Mouse (Mus musculus) cerebellum, adult 9-11 months (tissue): Measurements from ENCODE around the gene 4930438A08Rik.
A peak's percentile ranks its signal among the peaks of the same experiment; 100 is the strongest.

Source experiments
- DNase-seq: peaks from one replicate; pipeline ENCODE4 v3.0.0; 2022

Gene 4930438A08Rik

DNA sequence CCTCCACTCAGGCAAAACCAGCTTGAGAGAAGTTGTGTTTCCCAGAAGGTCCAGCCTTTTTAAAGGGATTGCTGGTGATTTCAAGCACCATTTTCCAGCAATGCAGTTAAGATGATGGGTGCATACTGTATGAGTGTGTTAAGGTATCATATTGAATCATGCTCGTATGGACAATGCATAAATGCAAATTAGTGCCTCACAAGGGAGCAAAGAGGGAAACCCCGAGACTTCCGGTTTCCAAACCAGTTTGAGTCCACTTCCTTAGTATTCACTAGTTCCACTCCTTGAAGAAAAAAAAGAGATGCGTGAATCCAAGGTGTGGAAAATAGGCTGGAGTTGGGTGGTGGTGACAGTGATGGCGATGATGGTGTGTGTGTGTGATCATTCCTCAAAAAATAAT is 7.9 kb downstream of the 4930438A08Rik start:
- no peak for DNase-seq

DNA sequence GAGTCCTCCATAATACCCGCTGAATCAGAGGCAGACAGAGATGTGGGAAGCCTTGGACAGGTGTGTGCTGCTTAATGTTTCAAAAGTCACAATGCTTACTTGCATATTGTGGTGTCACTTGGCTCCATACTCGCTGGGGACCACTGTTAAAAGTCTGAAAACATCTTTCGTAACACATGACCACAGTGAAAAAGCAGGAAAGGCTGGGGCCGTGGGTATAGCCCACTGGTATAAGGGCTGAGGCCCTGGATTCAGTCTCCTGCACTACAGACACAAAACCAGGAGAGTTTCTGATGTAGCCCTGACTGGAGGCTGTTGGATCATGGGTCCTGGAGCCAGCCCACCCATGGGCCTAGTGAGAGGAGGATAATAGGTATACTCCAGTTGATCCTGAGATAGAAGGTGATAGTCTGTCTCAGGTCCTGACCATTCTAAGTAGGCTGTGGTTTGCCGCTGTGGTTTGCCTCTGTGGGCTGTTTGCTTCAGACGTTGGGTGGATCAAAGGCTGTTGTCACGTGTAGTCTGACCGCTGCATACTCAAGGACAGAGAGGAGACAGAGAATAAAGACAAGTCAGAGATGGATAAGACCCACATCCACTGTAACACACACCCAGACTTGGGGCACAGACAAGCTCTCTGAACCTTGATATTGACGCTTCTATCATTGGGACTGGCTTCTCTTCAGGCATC is 15.5 kb downstream of the 4930438A08Rik start:
- DNase-seq: no peak

DNA sequence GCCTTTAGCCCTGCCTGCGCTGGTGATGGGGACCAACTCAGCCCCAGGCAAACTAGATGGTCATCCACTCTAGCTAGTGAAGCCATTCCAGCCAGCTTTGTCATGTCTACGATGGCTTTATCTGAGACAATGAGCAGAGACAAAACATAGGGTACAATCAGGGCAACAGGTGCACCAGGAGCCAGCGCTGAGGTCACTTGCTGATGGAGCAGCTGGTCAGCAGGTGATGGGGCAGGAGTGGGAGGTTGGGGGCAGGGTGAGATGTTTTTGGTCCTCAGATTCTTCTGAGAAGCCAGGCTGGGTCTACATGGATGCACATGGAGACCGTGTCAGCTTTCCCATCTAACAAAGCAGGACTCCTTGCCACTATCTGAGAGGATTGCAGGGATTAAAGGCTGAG is 16.2 kb downstream of the 4930438A08Rik start:
- DNase-seq: no peak

DNA sequence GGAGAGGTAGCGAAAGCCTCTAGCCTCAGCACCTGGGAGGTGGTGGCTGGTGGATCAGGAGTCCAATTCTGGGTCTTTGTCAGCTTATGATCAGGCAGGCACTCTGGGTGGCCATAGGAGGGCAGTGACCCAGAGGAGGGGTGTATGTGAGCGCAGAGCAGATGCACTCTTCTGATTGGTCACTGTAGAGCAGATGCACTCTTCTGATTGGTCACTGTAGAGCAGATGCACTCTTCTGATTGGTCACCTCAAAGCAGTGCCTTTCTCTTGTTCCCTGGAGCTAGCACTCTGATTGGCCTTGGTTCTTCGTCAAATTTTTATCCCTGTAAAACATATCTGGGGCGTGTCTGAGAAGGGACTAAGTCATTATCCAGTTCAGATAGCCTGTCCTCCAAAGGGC is 18.2 kb downstream of the 4930438A08Rik start:
- DNase-seq: no peak

DNA sequence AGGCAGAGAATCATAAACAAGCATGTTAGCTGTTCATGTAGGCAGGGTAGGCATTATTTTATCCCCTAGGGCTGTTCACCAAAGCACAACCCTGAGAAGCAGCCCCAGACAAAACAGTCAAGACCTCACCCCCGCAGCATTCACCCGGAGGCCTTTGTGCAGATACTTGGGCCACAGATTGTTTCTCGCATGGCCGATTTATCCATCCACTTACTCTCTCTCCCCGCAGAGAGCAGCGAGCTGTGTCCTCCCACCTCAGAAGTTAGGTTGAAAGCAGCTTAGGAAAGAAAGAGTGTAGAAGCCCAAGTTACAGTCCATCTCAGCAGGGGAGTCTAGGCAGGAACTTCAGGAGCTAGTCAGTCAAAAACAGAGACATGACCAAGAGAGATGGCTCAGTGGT is 22.8 kb downstream of the 4930438A08Rik start:
- no peak for DNase-seq

DNA sequence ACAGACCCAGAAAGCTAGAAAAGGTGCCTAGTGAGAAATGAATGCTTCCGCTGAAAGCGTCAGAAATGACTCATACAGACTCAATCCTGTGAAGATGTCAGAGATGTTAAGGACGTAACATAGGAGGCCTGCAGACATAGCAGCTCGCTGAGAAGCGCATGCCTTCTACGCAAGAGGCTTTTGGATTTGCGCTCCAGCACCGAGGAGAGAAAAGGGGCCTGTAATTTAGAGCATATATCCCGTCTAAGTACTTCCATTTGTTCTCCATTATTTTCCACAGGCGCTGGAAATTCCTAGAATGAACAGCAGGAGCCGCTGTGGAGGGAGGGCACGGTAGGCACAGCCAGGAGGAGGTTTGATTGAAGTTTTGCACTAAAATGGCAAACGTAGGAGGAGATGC is 26.5 kb downstream of the 4930438A08Rik start:
- DNase-seq: peak; percentile 77

DNA sequence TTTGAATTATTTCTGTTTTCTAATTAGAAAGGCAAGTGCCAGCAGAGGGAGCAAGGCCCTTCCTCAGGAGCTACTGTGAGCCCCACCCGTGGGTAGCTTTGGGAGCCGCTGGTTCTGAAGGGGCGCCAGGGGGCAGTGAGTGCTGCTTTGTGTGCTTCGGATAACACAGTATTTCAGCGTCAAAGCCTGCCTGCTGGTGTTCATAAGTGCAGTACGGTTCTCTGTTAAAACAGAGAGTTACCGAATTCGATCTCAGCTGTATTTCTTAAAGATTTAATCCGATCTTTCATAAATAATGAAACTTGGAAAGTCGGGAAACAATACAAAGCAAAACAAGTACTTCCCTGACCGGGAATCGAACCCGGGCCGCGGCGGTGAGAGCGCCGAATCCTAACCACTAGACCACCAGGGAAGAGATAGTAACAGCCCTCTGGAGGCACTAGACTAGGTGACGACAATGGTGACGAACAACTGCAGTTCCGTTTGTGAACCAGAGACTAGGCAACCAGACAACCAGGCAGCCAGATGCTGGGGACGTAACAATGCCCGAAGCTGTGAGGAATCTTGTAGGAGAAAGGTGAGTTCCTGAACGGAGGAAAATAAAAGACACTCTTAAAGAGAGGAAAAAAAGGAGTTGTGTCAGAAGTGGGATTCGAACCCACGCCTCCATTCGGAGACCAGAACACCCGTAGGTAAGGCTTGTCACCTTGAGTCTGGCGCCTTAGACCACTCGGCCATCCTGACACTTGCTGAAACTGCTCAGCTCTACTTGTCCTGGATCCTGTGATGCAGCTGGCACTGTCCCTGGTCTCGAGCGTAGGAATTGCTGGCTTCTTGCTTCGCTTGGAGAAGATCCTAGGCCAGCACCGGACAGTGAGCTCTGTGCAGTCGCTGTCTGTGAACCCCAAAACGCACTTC is 27.5 kb downstream of the 4930438A08Rik start:
- DNase-seq: peak; percentile 97

DNA sequence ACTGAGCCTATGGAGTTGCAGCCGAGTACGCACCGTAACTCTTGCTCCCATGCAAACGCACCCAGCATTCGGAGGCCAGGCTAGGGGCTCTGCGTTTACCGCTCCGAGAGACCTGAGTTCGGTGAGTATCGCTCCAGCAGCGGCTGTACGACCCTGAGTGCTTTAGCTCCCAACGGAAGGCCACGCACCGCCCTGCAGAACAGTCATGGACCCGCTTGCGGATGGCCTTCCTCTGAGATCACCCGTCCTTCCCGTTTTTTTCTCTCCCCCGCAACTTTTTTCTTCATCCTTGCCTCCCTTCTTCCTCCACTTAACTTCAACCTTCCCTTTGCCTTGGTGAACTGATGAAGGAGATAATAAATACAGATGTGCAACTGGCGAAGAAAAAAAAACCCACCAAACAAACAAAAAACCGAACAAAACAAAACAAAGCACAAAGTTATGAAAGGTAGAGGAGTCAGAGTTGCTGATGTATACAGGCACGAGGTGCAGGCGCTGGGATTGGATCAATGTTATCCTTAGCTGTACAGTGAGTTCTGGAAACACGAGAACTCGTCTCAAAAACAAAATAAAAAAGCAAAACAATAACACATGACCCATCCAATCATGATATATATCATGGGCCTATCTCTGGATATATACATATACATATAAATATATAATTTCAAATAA is 28.3 kb downstream of the 4930438A08Rik start:
- DNase-seq: no peak

DNA sequence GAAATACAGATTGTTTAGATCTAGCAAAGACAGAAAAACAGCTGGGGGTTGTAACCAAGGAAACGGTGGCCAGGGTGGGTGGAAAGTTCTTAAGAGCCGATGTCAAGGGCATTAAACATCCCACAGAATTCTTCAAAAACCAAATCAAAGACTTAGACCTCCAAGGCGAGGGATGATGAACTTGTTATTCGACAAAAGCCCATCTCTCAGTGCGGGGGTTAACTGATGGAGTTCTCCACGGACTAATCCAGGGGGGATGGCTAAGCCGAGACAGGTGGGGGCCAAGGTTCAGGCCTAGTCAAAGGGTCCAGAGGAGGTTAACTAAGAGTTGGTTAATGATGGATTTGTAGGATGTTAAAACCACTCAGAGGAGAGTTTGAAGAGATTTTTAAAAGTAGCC is 29.0 kb downstream of the 4930438A08Rik start:
- DNase-seq: no peak

DNA sequence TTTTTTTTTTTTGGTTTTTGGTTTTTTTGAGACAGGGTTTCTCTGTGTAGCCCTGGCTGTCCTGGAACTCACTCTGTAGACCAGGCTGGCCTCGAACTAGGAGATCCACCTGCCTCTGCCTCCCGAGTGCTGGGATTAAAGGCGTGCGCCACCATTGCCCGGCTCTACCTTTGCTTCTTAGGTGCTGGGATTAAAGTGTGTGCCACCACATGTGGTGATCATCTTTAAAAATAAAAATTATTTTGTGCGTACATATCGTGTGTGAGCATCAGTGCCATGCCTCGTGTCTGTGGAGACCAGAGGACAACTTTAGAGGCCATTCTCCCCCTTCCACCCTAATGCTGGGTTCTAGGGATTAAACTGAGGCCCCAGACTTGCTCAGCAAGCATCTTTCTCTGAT is 30.7 kb downstream of the 4930438A08Rik start:
- peak; percentile 40 for DNase-seq

DNA sequence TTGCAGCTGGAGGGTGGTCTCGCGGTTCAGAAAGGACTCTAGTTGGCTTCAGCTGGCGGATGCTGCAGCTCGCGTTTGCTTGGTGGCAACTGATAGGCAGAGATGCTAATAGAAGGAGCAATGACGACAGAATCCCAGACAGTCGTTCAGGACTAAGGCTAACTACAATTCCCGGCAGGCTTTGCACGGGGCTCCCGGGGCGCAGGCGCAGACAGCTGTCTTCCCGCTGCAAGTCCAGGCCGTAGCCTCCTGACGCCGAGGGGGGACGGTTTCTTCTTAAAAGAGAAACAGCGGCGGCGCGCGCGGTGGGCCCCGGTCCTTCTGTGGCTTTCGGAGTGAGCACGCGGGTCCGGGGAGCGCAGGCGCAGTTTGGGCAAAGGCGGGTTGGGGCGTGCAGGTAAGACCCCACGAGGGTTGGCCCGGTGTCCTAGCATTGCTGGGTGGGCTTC is 32.3 kb downstream of the 4930438A08Rik start, which contains the start of gene Zfp692:
Zfp692 (plus strand) TSS at position 210 of the 449 bp plus-strand sequence.
- DNase-seq: peak; percentile 98

DNA sequence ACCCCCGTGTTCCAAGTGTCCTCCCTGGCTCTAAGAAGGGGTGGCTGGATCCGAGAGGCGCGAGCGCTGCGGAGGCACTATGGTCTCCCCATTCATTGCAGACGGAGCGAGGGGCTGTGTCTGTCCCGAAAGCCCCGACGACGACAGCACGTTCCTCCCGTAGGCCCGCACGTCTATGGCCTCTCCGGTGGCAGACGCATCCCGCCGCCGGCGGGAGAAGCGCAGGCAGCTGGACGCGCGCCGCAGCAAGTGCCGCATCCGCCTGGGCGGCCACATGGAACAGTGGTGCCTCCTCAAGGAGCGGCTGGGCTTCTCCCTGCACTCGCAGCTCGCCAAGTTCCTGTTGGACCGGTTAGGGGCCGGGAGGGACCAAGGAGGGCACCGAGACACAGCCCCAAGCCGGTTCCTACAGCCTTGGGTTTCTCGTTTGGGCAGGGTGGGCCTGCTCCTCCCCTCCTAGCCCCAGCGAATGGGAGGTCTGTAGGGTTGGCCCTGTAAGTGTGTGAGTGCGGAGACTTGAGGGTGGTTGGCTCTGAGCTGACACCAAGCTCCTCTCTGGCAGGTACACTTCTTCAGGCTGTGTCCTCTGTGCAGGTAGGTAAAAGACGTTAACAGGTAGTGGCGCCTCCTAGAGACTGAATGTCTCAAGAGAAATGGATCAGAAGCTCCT is 32.9 kb downstream of the 4930438A08Rik start:
- DNase-seq: peak; percentile 80

DNA sequence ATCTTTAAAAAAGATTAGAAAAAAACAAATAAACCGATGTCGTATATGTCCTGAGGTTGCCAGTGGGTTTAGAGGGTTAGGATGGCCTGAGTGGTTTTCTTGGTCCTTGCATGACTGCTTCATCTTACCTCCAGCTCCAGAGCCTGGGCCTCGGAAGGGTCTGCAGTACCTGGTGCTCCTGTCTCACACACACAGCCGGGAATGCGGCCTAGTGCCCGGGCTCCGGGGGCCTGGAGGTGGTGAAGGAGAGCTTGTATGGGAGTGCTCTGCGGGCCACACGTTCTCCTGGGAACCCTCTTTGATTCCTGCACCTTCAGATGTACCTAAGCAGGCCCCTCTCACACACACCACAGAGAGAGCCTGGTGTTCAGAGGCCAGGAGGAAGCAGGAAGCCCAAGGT is 34.1 kb downstream of the 4930438A08Rik start:
- peak; percentile 49 for DNase-seq

DNA sequence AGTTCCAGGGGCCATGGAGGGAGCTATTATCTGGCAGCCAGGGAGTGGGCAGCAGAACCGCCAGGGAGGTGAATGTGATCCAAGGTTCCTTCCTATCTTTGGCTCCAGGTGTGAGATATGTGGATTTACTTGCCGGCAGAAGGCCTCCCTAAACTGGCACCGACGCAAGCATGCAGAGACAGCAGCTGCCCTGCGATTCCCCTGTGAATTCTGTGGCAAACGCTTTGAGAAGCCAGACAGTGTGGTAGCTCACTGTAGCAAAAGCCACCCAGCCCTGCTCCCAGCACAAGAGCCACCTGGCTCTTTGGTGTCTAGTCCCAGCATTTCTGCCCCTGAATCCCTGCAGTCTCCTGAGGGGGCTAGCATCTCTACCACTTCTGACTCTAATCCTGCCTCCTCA is 39.5 kb downstream of the 4930438A08Rik start:
- peak; percentile 55 for DNase-seq

DNA sequence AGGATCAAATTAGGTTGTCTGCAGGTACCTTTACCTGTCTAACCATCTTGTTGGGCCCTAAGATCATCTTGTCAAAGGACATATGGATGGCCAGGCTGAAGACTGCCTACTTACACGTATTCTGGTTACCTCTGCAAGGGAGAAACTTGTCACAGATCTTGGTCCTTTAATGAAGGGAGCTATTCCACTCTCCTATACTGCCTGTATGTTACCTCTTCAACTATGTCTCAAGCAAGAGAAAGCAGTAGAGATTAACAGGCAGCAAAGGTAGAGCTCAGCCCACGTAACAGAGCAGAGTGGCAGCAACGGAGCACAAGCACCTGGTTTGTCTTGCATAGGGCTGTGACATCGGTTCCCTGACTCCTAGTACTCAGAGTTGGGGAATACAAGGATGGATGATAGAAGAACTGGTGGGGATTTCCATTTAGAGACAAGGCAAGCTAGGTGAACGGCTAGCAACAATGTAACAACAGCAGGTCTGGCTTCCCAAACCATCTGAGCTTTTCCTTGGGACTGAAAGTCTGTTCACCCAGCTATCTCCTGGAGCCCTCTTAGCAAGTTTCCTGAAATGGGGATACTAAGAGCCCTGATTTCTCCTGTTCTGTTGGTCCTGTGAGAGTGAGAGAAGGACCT is 41.1 kb downstream of the 4930438A08Rik start:
- DNase-seq: no peak

DNA sequence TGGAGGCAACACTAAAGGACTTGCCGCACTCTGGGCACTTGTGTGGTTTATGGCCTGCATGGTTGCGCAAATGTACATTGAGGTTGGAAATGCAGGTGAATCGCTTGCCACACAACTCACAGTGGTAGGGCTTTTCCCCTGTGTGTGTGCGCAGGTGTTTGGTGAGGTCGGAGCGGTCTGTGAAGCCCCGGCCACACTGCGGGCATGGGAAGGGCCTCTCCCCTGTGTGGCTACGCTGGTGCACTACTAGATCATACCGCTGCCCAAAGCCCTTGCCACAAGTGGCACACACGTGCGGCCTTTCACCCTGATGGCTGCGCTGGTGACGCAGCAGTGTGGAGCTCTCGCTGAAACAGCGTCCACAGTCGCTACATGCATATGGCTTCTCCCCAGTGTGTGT is 41.7 kb downstream of the 4930438A08Rik start:
- DNase-seq: no peak

DNA sequence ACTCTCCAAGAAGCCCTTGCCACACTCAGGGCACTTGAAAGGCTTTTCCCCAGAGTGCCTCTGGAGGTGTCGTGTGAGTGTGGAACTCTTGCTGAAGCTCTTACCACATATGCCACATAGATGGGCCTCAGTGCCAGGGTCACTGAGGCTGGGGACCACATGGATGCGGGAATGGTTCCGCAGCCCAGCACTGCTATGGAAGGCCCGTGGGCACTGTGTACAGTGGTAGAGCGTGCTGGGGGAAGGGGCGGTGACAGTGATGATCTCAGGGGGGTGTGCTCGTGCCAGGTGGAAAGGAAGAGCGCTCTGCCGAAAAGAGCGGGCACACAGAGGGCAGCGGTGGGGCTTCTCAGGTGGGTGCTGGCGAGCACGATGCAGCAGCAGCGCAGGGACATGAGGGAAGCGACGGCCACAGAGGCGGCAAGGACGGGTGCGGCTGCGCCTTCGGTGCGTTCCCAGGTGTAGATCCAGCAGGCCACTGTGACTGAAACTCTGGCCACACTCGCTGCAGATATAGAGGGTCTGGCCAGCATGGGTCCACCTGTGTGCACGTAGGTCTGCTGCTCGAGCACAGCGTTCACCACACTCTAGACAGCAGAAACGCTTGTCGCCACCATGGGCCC is 42.3 kb downstream of the 4930438A08Rik start:
- no peak for DNase-seq

DNA sequence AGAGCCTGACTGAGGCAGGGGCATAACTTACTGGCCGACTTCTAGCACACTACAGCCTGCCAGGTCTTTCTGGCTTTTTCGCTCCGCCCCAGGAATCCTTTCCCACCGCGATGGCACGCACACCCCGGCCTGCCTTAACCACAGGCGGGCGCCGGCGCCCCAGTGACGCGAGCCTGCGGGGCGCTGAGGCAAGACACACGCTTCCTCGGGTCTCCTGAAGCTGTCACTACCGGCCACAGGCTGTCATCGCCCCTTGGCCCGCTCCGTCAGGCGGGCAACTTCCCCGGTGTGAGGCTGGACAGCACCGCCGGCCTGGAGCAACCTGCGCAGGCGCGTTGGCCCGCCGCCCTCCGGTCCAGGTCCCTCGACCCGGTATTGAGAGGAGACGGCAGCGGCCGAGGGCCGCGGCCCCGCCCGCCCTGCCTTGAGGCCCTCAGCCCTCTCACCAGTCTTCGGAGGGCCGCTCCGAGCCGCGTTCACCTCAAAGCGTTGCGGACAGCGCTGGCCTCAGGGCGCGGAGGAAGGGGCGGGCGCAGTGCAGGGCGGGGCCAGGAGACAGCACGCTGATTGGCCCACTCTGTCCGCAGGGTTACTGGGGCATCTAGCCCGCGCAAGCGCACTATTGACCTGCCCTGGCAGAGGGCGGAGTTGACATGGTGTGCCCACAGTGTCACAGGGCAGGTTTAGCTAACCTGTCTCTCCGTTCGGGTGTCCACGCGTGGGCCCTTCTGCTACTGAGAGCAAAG is 48.4 kb downstream of the 4930438A08Rik start:
- peak; percentile 99 for DNase-seq

DNA sequence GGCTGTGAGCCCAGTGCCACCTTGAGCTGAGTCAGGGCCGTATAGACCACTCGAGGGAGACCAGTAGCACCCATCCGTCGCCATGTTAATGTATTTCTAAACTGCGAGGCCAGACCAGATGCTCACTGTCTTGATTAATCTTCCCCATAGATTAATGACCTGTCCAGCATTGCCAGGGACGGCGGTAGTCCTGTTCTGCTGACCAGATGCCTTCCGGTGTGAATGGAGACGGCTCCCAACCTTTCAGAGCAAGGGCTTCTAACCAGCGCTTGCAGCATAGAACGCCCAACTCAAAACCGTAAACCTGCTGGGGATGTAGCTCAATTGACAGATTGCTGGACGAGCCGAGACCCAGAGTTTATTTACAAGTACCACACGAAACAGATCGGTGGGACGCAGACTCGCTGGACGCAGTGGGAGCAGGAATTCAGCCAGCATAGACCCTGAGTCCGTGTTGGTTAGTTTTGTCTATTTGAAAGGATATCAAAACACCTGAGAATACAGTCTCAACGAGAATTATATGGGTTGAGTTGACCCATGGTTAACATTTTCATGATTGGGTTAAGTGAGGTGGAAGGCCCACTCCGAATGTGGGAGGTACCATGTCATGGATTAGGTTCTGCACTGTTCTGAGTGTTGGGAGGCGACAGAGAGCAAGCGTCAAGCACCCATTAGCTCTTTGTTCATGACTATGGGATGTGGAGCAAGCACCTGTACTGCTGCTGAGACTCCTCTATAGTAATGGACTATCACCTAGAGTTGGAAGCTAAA is 49.2 kb downstream of the 4930438A08Rik start:
- DNase-seq: no peak

DNA sequence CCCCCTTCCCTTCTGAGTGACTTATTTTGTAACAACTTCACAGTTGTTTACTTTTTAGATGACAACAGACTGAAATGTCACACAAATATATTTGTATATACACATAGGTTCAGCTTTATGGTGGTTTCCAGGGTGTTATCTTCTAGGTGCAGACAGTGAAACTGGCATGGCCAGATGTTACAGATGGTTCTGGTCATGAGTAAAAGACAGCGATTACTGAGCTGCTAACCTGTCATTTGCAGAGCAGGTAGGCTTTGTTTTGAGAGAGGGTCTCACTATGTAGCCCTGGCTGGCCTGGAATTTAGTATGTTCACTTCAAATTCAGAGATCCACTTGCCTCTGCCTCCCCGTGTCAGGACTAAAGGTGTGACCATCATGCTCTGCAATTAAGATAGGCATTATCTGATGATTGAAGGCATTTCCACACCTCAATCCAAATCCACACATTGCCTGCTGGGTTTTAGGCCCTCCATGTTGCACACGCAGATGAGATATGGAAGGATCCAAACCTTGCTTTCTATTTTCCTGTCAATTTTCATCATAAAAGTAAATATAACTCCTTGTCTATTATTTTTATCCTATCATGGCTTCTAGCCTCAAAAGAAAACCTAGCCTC is 50.1 kb downstream of the 4930438A08Rik start:
- no peak for DNase-seq
